Mouse (Mus musculus): ENCODE data around the gene Serpina3m. TPM values are rescaled to one million over a fixed set of nuclear protein-coding genes. Genes with fewer than 3 reads are reported as not detected.

Gene Serpina3m
- polyA plus RNA-seq, 1 experiment from 2014 or later, result not detected

GRCm38 (mm10) chr12:104426915-104427314, 88.6 kb downstream of the Serpina3m start:
- Histone ChIP-seq H3K9ac (ENCODE audit: low read depth, low read length) (no peak overlapping the region), H3K4me3 (ENCODE audit: low read depth, low read length) (no peak overlapping the region), H3K27me3 (replicated peaks; ENCODE audit: control insufficient read depth, insufficient read depth, low read length) (no peaks in the 10 kb centered on the region), H3K9me3 (ENCODE audit: control insufficient read depth, low read length) (no peaks in the 10 kb centered on the region), H3K27ac (replicated peaks; ENCODE audit: low read depth, low read length) (no peak overlapping the region), H3K4me1 (ENCODE audit: control insufficient read depth, insufficient read depth, low read length) (0 out of 2 replicates have a peak, but pooled peaks cover 5% of the 10 kb centered on the region), H3K36me3 (ENCODE audit: control insufficient read depth, insufficient read depth, low read length) (no peaks in the 10 kb centered on the region), H3K4me2 (ENCODE audit: low read depth, low read length) (no peak overlapping the region)
- DNase-seq (ENCODE audit: low spot score), result peak; percentile 62
- ATAC-seq (ENCODE audit: low read depth), result peak; percentile 47
- WGBS, result 5% methylated on average over 7 of the region's 7 CpGs

- WGBS, result 40% methylated on average over 10 of the region's 10 CpGs
- H3K4me3 ChIP-seq (ENCODE audit: low read depth, low read length), result no peak overlapping the region
- 0 out of 2 replicates have a peak, but pooled peaks cover 5% of the 10 kb centered on the region for H3K4me1 ChIP-seq (ENCODE audit: control insufficient read depth, insufficient read depth, low read length)
- ATAC-seq (ENCODE audit: low read depth) (peak; percentile 26; the same call in 1 of the 2 replicates), DNase-seq (ENCODE audit: low spot score) (peak; percentile 75)
- no peaks in the 10 kb centered on the region for H3K27me3 ChIP-seq (replicated peaks; ENCODE audit: control insufficient read depth, insufficient read depth, low read length)
- no peak overlapping the region for H3K4me2 ChIP-seq (ENCODE audit: low read depth, low read length)
- no peak overlapping the region for H3K27ac ChIP-seq (replicated peaks; ENCODE audit: low read depth, low read length)
- no peaks in the 10 kb centered on the region for H3K9me3 ChIP-seq (ENCODE audit: control insufficient read depth, low read length)
- no peak overlapping the region for H3K9ac ChIP-seq (ENCODE audit: low read depth, low read length)
- no peaks in the 10 kb centered on the region for H3K36me3 ChIP-seq (ENCODE audit: control insufficient read depth, insufficient read depth, low read length)
Measured at GRCm38 (mm10) chr12:104431359-104431758, 93.1 kb downstream of the Serpina3m start.

GRCm38 (mm10) chr12:104433214-104433613, 94.9 kb downstream of the Serpina3m start:
- WGBS, result 46% methylated on average over 7 of the region's 7 CpGs
- DNase-seq (ENCODE audit: low spot score) (no peak), ATAC-seq (ENCODE audit: low read depth) (no peak)
- Histone ChIP-seq H3K9me3 (ENCODE audit: control insufficient read depth, low read length) (no peaks in the 10 kb centered on the region), H3K27me3 (replicated peaks; ENCODE audit: control insufficient read depth, insufficient read depth, low read length) (no peaks in the 10 kb centered on the region), H3K9ac (ENCODE audit: low read depth, low read length) (no peak overlapping the region), H3K4me1 (ENCODE audit: control insufficient read depth, insufficient read depth, low read length) (0 out of 2 replicates have a peak, but pooled peaks cover 5% of the 10 kb centered on the region), H3K4me3 (ENCODE audit: low read depth, low read length) (no peak overlapping the region), H3K36me3 (ENCODE audit: control insufficient read depth, insufficient read depth, low read length) (no peaks in the 10 kb centered on the region), H3K27ac (replicated peaks; ENCODE audit: low read depth, low read length) (no peak overlapping the region), H3K4me2 (ENCODE audit: low read depth, low read length) (no peak overlapping the region)

- no peak overlapping the region for H3K4me3 ChIP-seq (ENCODE audit: low read depth, low read length)
- H3K4me2 ChIP-seq (ENCODE audit: low read depth, low read length), result no peak overlapping the region
- 0 out of 2 replicates have a peak, but pooled peaks cover 5% of the 10 kb centered on the region for H3K4me1 ChIP-seq (ENCODE audit: control insufficient read depth, insufficient read depth, low read length)
- no peak overlapping the region for H3K9ac ChIP-seq (ENCODE audit: low read depth, low read length)
- WGBS, result 70% methylated on average over 20 of the region's 20 CpGs
- ATAC-seq (ENCODE audit: low read depth) (no peak), DNase-seq (ENCODE audit: low spot score) (no peak)
- no peaks in the 10 kb centered on the region for H3K9me3 ChIP-seq (ENCODE audit: control insufficient read depth, low read length)
- H3K36me3 ChIP-seq (ENCODE audit: control insufficient read depth, insufficient read depth, low read length), result no peaks in the 10 kb centered on the region
- no peaks in the 10 kb centered on the region for H3K27me3 ChIP-seq (replicated peaks; ENCODE audit: control insufficient read depth, insufficient read depth, low read length)
- no peak overlapping the region for H3K27ac ChIP-seq (replicated peaks; ENCODE audit: low read depth, low read length)
Measured at GRCm38 (mm10) chr12:104433951-104434735, 95.9 kb downstream of the Serpina3m start.

- no peaks in the 10 kb centered on the region for H3K9me3 ChIP-seq (ENCODE audit: control insufficient read depth, low read length)
- peak overlapping the region; percentile 41; the same call in 1 of the 2 replicates for H3K9ac ChIP-seq (ENCODE audit: low read depth, low read length)
- no peak overlapping the region for H3K27ac ChIP-seq (replicated peaks; ENCODE audit: low read depth, low read length)
- no peak overlapping the region for H3K4me3 ChIP-seq (ENCODE audit: low read depth, low read length)
- H3K36me3 ChIP-seq (ENCODE audit: control insufficient read depth, insufficient read depth, low read length), result no peaks in the 10 kb centered on the region
- peak; percentile 73 for ATAC-seq (ENCODE audit: low read depth)
- peak overlapping the region; percentile 3; the same call in 1 of the 2 replicates for H3K4me2 ChIP-seq (ENCODE audit: low read depth, low read length)
- H3K4me1 ChIP-seq (ENCODE audit: control insufficient read depth, insufficient read depth, low read length), result 0 out of 2 replicates have a peak, but pooled peaks cover 4% of the 10 kb centered on the region
- 10% methylated on average over 22 of the region's 22 CpGs for whole genome bisulfite sequencing
- peak; percentile 88 for DNase-seq (ENCODE audit: low spot score)
- no peaks in the 10 kb centered on the region for H3K27me3 ChIP-seq (replicated peaks; ENCODE audit: control insufficient read depth, insufficient read depth, low read length)
Measured at GRCm38 (mm10) chr12:104440087-104440760, 101.9 kb downstream of the Serpina3m start.

- no peak overlapping the region for H3K9ac ChIP-seq (ENCODE audit: low read depth, low read length)
- H3K27me3 ChIP-seq (replicated peaks; ENCODE audit: control insufficient read depth, insufficient read depth, low read length), result no peaks in the 10 kb centered on the region
- WGBS, result 88% methylated on average over 11 of the region's 11 CpGs
- no peak overlapping the region for H3K4me3 ChIP-seq (ENCODE audit: low read depth, low read length)
- ATAC-seq (ENCODE audit: low read depth) (no peak), DNase-seq (ENCODE audit: low spot score) (no peak)
- no peak overlapping the region for H3K4me2 ChIP-seq (ENCODE audit: low read depth, low read length)
- H3K4me1 ChIP-seq (ENCODE audit: control insufficient read depth, insufficient read depth, low read length), result 0 out of 2 replicates have a peak, but pooled peaks cover 4% of the 10 kb centered on the region
- H3K9me3 ChIP-seq (ENCODE audit: control insufficient read depth, low read length), result no peaks in the 10 kb centered on the region
- no peak overlapping the region for H3K27ac ChIP-seq (replicated peaks; ENCODE audit: low read depth, low read length)
- H3K36me3 ChIP-seq (ENCODE audit: control insufficient read depth, insufficient read depth, low read length), result no peaks in the 10 kb centered on the region
Measured at GRCm38 (mm10) chr12:104443716-104444115, 105.4 kb downstream of the Serpina3m start.

Other genes starting within 250 kb of the Serpina3m start
- gene Serpina5, start 237.4 kb upstream of the Serpina3m start, polyA plus RNA-seq (2014; fragmentation: Nextera tagmentation; extraction: Ambion mirVana), result not detected in 2 replicates
- gene Serpina3a, start 225.8 kb upstream of the Serpina3m start, polyA plus RNA-seq (2014; fragmentation: Nextera tagmentation; extraction: Ambion mirVana), result not detected in 2 replicates
- not detected in 2 replicates for gene Serpina3b, start 210.5 kb upstream of the Serpina3m start, polyA plus RNA-seq (2014; fragmentation: Nextera tagmentation; extraction: Ambion mirVana)
- not detected in 2 replicates for gene Serpina3c, start 184.6 kb upstream of the Serpina3m start, polyA plus RNA-seq (2014; fragmentation: Nextera tagmentation; extraction: Ambion mirVana)
- 0.09 and 0.13 TPM in 2 replicates for gene Serpina3f, start 123.9 kb upstream of the Serpina3m start, polyA plus RNA-seq (2014; fragmentation: Nextera tagmentation; extraction: Ambion mirVana)
- gene Serpina3g, start 102.2 kb upstream of the Serpina3m start, polyA plus RNA-seq (2014; fragmentation: Nextera tagmentation; extraction: Ambion mirVana), result 4.1 and 4.5 TPM in 2 replicates
- gene Serpina3i, start 75.4 kb upstream of the Serpina3m start, polyA plus RNA-seq (2014; fragmentation: Nextera tagmentation; extraction: Ambion mirVana), result 0.35 and 1.7 TPM in 2 replicates
- gene Serpina3j, start 23.9 kb upstream of the Serpina3m start, polyA plus RNA-seq (2014; fragmentation: Nextera tagmentation; extraction: Ambion mirVana), result 0.31 TPM in 1 of 2 replicates, not detected in the other
- gene Serpina3k, start within 50 bp of the Serpina3m start, polyA plus RNA-seq (2014; fragmentation: Nextera tagmentation; extraction: Ambion mirVana), result not detected in 2 replicates
- gene Serpina3n, start 68.2 kb downstream of the Serpina3m start, polyA plus RNA-seq (2014; fragmentation: Nextera tagmentation; extraction: Ambion mirVana), result 0.60 and 0.63 TPM in 2 replicates
- gene Gsc, start 134.8 kb downstream of the Serpina3m start, polyA plus RNA-seq (2014; fragmentation: Nextera tagmentation; extraction: Ambion mirVana), result 12.4 and 12.5 TPM in 2 replicates

All from embryonic facial prominence, embryonic 14.5 days (tissue).